Mouse (Mus musculus): ENCODE data around the gene Prr22. TPM values are rescaled to one million over a fixed set of nuclear protein-coding genes. Genes with fewer than 3 reads are reported as not detected.

Gene Prr22
- not detected for polyA plus RNA-seq (2014; fragmentation: Illumina TruSeq; extraction: RNeasy Lipid Tissue Mini Kit (QIAGEN cat#74804))

DNA sequence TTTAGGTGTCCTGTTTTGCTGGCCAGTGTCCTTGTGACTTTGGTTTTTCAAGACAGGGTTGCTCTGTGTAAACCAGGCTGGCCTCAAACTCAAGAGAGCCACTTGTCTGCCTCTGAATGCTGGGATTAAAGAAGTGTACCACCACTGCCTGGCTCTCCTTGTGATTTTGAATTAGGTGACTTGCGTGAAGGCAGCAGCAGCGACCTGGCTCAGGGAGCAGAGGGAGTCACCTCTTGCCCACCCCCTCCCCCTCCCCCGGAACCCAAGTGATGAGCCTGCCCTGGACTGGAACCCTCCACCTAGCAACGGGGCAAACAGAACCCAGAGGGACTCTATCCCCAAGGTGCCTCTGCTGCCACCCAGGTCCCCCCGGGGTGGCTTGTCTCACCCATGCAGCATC lies at the start of gene Prr22:
Gene Prr22 (plus strand): TSS at position 301 of the 400 bp plus-strand sequence.

DNA sequence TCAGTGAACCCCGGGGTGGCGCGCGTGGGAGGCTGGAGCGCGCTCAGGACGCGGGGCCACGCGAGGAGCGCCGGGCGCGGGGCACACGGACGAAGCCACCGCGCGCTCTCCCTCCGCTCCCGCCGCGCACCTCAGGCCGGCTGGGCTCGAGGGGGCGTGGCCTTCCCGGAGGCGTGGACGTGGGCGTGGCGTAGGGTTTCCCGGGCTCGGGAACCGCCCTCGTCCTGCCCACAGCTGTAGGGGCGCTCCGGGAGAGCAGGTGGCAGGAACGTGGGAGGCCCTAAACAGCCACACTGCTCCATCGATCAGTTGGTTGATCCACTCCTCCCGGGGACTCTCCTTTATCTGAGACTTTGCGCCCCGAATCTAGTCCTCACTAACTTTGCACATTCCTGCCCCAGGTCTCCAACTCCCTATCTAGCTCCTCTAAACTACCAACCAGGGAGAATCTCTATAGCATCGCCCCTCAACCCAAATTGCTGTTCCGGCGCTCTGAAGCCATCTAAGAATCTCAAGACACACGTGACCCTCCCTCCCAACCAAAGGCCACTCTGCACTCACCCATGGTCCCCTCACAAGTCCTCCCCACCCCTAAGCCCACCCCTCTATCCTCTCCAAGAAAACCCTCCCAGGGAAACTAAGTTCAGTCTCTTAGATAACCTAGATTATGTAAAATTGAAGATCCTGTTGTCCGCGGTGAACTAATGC lies 12.5 kb upstream of the Prr22 start, which contains the start of gene Nrtn:
Gene Nrtn (minus strand): TSS at position 115 of the 708 bp plus-strand sequence.

DNA sequence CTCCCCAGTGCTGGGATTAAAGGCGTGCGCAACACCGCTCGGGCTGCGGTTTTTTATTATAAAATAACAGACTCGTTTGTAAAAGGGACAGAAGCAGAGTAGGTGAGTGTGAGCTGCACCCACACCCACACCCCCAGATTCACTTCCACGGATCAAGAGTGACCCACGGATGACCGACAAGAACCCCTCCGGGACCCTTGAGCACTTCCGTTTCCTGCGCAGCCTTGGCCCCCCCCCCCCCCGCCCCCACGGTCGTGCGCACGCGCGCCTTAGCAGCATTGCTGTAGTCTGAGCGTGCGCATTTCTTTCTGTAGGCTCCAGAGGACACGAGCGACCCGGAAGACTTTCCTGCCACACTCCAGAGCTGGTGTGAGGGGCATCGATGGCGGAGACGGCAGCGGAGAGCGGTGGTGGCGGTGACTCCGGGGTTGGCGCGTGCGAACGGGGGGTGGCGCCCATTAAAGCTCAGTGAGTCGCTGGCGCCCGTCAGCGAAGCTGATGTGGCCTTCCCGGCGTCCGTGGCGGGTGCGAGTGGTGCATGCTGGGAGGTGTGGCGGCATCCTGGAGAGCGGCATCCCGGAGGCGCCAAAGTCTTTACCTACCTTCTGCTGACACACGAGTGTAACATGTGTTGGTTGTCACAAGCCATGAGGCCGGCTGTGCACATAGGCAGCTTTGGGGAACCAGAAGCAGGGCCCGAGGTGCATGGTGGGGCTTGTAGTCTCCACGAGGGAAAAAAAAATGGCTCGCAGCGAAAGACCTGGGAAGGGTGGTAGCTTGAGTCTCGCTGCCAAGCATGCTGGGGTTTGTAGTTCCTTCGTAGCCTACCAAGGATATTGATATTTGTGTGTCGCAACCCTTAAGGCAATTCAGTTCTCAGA lies 5.3 kb upstream of the Prr22 start, which contains the start of gene Dus3l:
Gene Dus3l (plus strand): TSS at position 284 of the 881 bp plus-strand sequence.

Other genes starting within 250 kb of the Prr22 start
- gene Gm20219, start 215.9 kb upstream of the Prr22 start, polyA plus RNA-seq (2014; fragmentation: Illumina TruSeq; extraction: RNeasy Lipid Tissue Mini Kit (QIAGEN cat#74804)) = 0.37 TPM
- gene Safb2, start 185.7 kb upstream of the Prr22 start, polyA plus RNA-seq (2014; fragmentation: Illumina TruSeq; extraction: RNeasy Lipid Tissue Mini Kit (QIAGEN cat#74804)) = 27.3 TPM
- 16.4 TPM for gene Safb, start 185.4 kb upstream of the Prr22 start, polyA plus RNA-seq (2014; fragmentation: Illumina TruSeq; extraction: RNeasy Lipid Tissue Mini Kit (QIAGEN cat#74804))
- 2.6 TPM for gene 2410015M20Rik, start 160.5 kb upstream of the Prr22 start, polyA plus RNA-seq (2014; fragmentation: Illumina TruSeq; extraction: RNeasy Lipid Tissue Mini Kit (QIAGEN cat#74804))
- gene Rpl36, start 156.8 kb upstream of the Prr22 start, polyA plus RNA-seq (2014; fragmentation: Illumina TruSeq; extraction: RNeasy Lipid Tissue Mini Kit (QIAGEN cat#74804)) = not detected
- 6.8 TPM for gene Lonp1, start 143.4 kb upstream of the Prr22 start, polyA plus RNA-seq (2014; fragmentation: Illumina TruSeq; extraction: RNeasy Lipid Tissue Mini Kit (QIAGEN cat#74804))
- 0.46 TPM for gene Catsperd, start 142.1 kb upstream of the Prr22 start, polyA plus RNA-seq (2014; fragmentation: Illumina TruSeq; extraction: RNeasy Lipid Tissue Mini Kit (QIAGEN cat#74804))
- 0.80 TPM for gene Ranbp3, start 97.0 kb upstream of the Prr22 start, polyA plus RNA-seq (2014; fragmentation: Illumina TruSeq; extraction: RNeasy Lipid Tissue Mini Kit (QIAGEN cat#74804))
- not detected for gene Ndufa11, start 52.5 kb upstream of the Prr22 start, polyA plus RNA-seq (2014; fragmentation: Illumina TruSeq; extraction: RNeasy Lipid Tissue Mini Kit (QIAGEN cat#74804))
- gene Vmac, start 52.2 kb upstream of the Prr22 start, polyA plus RNA-seq (2014; fragmentation: Illumina TruSeq; extraction: RNeasy Lipid Tissue Mini Kit (QIAGEN cat#74804)) = 16.3 TPM
- gene Nrtn, start 12.7 kb upstream of the Prr22 start, polyA plus RNA-seq (2014; fragmentation: Illumina TruSeq; extraction: RNeasy Lipid Tissue Mini Kit (QIAGEN cat#74804)) = not detected
- 1.1 TPM for gene Dus3l, start 5.5 kb upstream of the Prr22 start, polyA plus RNA-seq (2014; fragmentation: Illumina TruSeq; extraction: RNeasy Lipid Tissue Mini Kit (QIAGEN cat#74804))
- gene Rfx2, start 60.8 kb downstream of the Prr22 start, polyA plus RNA-seq (2014; fragmentation: Illumina TruSeq; extraction: RNeasy Lipid Tissue Mini Kit (QIAGEN cat#74804)) = 0.26 TPM
- not detected for gene Acsbg2, start 104.2 kb downstream of the Prr22 start, polyA plus RNA-seq (2014; fragmentation: Illumina TruSeq; extraction: RNeasy Lipid Tissue Mini Kit (QIAGEN cat#74804))
- gene 1700061G19Rik, start 105.2 kb downstream of the Prr22 start, polyA plus RNA-seq (2014; fragmentation: Illumina TruSeq; extraction: RNeasy Lipid Tissue Mini Kit (QIAGEN cat#74804)) = not detected
- 0.83 TPM for gene Mllt1, start 165.2 kb downstream of the Prr22 start, polyA plus RNA-seq (2014; fragmentation: Illumina TruSeq; extraction: RNeasy Lipid Tissue Mini Kit (QIAGEN cat#74804))
- not detected for gene Acer1, start 211.9 kb downstream of the Prr22 start, polyA plus RNA-seq (2014; fragmentation: Illumina TruSeq; extraction: RNeasy Lipid Tissue Mini Kit (QIAGEN cat#74804))
- 1.4 TPM for gene Clpp, start 220.1 kb downstream of the Prr22 start, polyA plus RNA-seq (2014; fragmentation: Illumina TruSeq; extraction: RNeasy Lipid Tissue Mini Kit (QIAGEN cat#74804))
- gene Alkbh7, start 227.1 kb downstream of the Prr22 start, polyA plus RNA-seq (2014; fragmentation: Illumina TruSeq; extraction: RNeasy Lipid Tissue Mini Kit (QIAGEN cat#74804)) = 1.5 TPM
- not detected for gene Pspn, start 229.8 kb downstream of the Prr22 start, polyA plus RNA-seq (2014; fragmentation: Illumina TruSeq; extraction: RNeasy Lipid Tissue Mini Kit (QIAGEN cat#74804))
- gene Gtf2f1, start 241.0 kb downstream of the Prr22 start, polyA plus RNA-seq (2014; fragmentation: Illumina TruSeq; extraction: RNeasy Lipid Tissue Mini Kit (QIAGEN cat#74804)) = 3.4 TPM
- gene Gm17949, start 241.2 kb downstream of the Prr22 start, polyA plus RNA-seq (2014; fragmentation: Illumina TruSeq; extraction: RNeasy Lipid Tissue Mini Kit (QIAGEN cat#74804)) = not detected